Mouse (Mus musculus) liver, embryonic 12.5 days (tissue): ENCODE results near the gene Adam22. TPM values are rescaled to one million over a fixed set of nuclear protein-coding genes. Genes with fewer than 3 reads are reported as not detected.
"Not testable (repeated sequence)": the region's sequence is repeated elsewhere in the genome, so short reads cannot be mapped to it uniquely, and the experiment has no call there.

Experiments used
- ATAC-seq: fragments of 200-750 bp; cut with Nextera tagmentation; 2 replicates; pipeline ENCODE4 v1.8.0; 2017; ENCODE audit warnings: moderate number of reproducible peaks, mild to moderate bottlenecking, moderate library complexity
- H3K27ac ChIP-seq: fragments of 300-500 bp; sonication (generic); 2 replicates; pipeline ENCODE4 v1.5.1; 2016; ENCODE audit warnings: mild to moderate bottlenecking
- H3K27me3 ChIP-seq: fragments of 300-500 bp; sonication (generic); replicated peaks from 2 replicates; pipeline ENCODE4 v1.6.1; 2016; ENCODE audit warnings: mild to moderate bottlenecking, moderate library complexity
- H3K36me3 ChIP-seq: fragments of 300-500 bp; sonication (generic); 2 replicates; pipeline ENCODE4 v1.6.1; 2016; ENCODE audit warnings: mild to moderate bottlenecking, moderate library complexity
- H3K4me1 ChIP-seq: fragments of 300-500 bp; sonication (generic); 2 replicates; pipeline ENCODE4 v1.6.1; 2016
- H3K4me2 ChIP-seq: fragments of 300-500 bp; sonication (generic); 2 replicates; pipeline ENCODE4 v1.6.1; 2016; ENCODE audit warnings: mild to moderate bottlenecking, moderate library complexity
- H3K4me3 ChIP-seq: fragments of 300-500 bp; sonication (generic); 2 replicates; pipeline ENCODE4 v1.5.1; 2016; ENCODE audit warnings: mild to moderate bottlenecking, moderate library complexity
- H3K9ac ChIP-seq: fragments of 300-500 bp; sonication (generic); 2 replicates; pipeline ENCODE4 v1.6.1; 2016; ENCODE audit warnings: mild to moderate bottlenecking, moderate library complexity
- H3K9me3 ChIP-seq: fragments of 300-500 bp; sonication (generic); replicated peaks from 2 replicates; pipeline ENCODE4 v1.6.1; 2016; ENCODE audit warnings: mild to moderate bottlenecking, moderate library complexity
- WGBS: fragments of 180-500 bp; shearing (Covaris S2); methylation state at CpG from one replicate; pipeline ENCODE4 v1.1.7; 2016; ENCODE audit not compliant: insufficient replicate concordance; 5-methylcytosine and 5-hydroxymethylcytosine counted together
- polyA plus RNA-seq: library from polyadenylated mRNA; unstranded; fragments of >200 nt; fragmentation: Nextera tagmentation; extraction: Ambion mirVana; gene quantifications from 2 replicates; pipeline ENCODE4 v1.2.1, GENCODE M21; 2016

Gene Adam22
- polyA plus RNA-seq, 1 experiment from 2014 or later: 0.56 TPM

DNA sequence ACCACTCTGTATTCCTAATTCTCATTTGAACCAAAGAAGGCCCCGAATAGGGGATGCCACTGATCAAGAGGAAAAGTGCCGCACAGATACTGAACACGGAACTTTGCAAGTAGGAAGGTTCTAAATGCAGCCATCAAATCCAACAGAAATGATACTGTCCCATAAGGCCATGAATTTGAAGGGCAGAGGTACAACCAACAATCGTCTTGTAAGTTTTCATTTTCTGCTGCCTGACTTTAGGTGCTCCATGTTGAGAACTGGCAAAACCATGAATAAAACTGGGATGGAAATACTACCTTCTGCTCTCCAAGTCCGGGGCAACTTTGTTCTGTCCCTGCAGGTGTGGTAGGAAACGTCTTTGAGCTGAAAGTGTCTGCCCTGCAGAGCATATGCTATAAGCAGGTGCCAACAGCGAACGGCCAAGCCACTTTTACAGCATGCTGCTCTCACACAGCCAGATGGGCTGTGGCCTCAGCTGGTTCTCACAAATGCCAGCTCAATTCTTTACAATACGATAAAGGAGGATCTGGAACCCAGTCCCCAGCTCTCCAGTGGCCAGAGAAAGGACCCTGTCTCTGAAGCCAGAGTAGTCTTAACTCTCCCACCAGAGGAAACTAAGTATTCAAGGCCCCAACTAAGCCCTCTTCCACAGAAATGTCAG is 293.9 kb downstream of the Adam22 start:
- Histone ChIP-seq H3K27me3 (no peaks in the 10 kb centered on the region), H3K27ac (no peak overlapping the region), H3K9me3 (no peaks in the 10 kb centered on the region), H3K4me3 (no peak overlapping the region), H3K4me1 (no peaks in the 10 kb centered on the region), H3K4me2 (no peak overlapping the region), H3K36me3 (peaks cover 43% of the 10 kb centered on the region), H3K9ac (no peak overlapping the region)
- 85% methylated on average over 9 of the region's 9 CpGs for WGBS
- no peak for ATAC-seq

GRCm38 (mm10) chr5:8073406-8073805 is 294.6 kb downstream of the Adam22 start:
- H3K4me2 ChIP-seq: no peak overlapping the region
- H3K4me1 ChIP-seq: no peaks in the 10 kb centered on the region
- H3K9ac ChIP-seq: no peak overlapping the region
- H3K27me3 ChIP-seq: no peaks in the 10 kb centered on the region
- no peaks in the 10 kb centered on the region for H3K9me3 ChIP-seq
- H3K27ac ChIP-seq: no peak overlapping the region
- 81% methylated on average over 9 of the region's 9 CpGs for WGBS
- no peak overlapping the region for H3K4me3 ChIP-seq
- peaks cover 48% of the 10 kb centered on the region for H3K36me3 ChIP-seq
- ATAC-seq: no peak

DNA sequence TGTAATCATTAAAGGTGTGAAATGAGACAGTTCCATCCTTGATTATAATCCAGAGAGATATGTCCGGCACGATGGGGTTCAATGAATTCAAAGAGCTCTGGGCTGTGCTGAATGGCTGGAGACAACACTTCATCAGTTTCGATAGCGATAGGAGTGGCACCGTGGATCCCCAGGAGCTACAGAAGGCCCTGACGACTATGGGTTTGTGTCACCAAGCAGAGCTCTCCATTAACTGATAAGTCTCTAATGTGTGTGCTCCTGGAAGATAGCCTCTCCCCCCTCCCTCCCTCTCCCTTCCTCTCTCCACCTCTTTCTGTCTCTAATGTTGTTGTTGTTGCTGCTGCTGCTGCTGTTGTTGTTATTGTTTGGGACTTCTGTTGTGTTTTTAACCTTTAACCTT is 304.8 kb downstream of the Adam22 start:
- 20% methylated on average over 6 of the region's 6 CpGs for WGBS
- Histone ChIP-seq H3K9ac (peak overlapping the region; percentile 51), H3K27ac (peak overlapping the region; percentile 75), H3K36me3 (peaks cover 92% of the 10 kb centered on the region), H3K9me3 (no peaks in the 10 kb centered on the region), H3K4me2 (peak overlapping the region; percentile 55), H3K4me3 (peak overlapping the region; percentile 24), H3K4me1 (peaks cover 26% of the 10 kb centered on the region), H3K27me3 (no peaks in the 10 kb centered on the region)
- ATAC-seq: peak; percentile 99

- H3K4me2 ChIP-seq: peak overlapping the region; percentile 55
Measured at GRCm38 (mm10) chr5:8062469-8062868, 305.5 kb downstream of the Adam22 start.

DNA sequence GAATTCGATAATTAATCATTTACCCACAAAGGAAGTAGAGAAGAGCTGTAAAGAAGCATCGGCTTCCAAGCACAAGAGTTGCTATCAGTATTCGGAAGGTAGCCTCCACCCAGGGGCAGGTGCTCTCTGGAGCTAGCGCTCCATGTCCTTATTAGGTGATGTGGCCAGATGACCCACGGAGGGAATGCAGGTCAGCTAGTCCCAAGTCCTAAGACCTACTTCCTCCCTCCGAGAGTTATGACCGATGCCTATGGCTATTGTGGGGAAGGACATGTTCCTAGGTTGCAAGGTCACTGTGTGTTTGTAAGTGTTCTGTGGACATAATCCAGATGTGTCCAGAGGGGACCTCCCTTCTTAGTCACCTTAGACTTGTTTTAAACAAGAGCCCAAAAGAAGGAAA is 309.9 kb downstream of the Adam22 start:
- peak overlapping the region; percentile 94; the same call in 1 of the 2 replicates for H3K9ac ChIP-seq
- peak overlapping the region; percentile 88 for H3K4me3 ChIP-seq
- peaks cover 46% of the 10 kb centered on the region for H3K36me3 ChIP-seq
- no peaks in the 10 kb centered on the region for H3K27me3 ChIP-seq
- 74% methylated on average over 7 of the region's 7 CpGs for WGBS
- H3K4me1 ChIP-seq: peaks cover 38% of the 10 kb centered on the region
- no peak overlapping the region for H3K27ac ChIP-seq
- peak overlapping the region; percentile 72 for H3K4me2 ChIP-seq
- H3K9me3 ChIP-seq: no peaks in the 10 kb centered on the region
- ATAC-seq: no peak

More at GRCm38 (mm10) chr5:8062469-8062868, 305.5 kb downstream of the Adam22 start:
- Histone ChIP-seq H3K4me3 (no peak overlapping the region), H3K9me3 (no peaks in the 10 kb centered on the region), H3K27ac (peak overlapping the region; percentile 62), H3K4me1 (peaks cover 33% of the 10 kb centered on the region), H3K9ac (no peak overlapping the region), H3K27me3 (no peaks in the 10 kb centered on the region), H3K36me3 (peaks cover 91% of the 10 kb centered on the region)
- ATAC-seq: no peak
- WGBS: 92% methylated on average over 2 of the region's 2 CpGs

DNA sequence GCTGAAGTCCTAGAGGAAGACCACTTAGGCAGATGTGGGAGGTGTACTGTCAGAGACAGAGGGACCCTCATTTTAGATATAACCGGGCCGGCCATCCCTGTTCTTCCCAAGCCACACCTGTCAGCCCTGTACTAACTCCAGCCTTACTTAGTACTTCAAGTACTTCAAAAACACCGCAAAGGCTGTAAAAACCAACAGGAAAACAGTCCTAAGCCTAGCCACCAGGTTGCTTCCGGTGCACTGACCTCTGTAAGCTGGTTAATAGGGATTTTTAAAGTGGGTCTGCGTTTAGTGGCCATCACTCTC is 311.0 kb downstream of the Adam22 start:
- peaks cover 30% of the 10 kb centered on the region for H3K4me1 ChIP-seq
- peaks cover 39% of the 10 kb centered on the region for H3K36me3 ChIP-seq
- peak overlapping the region; percentile 94 for H3K9ac ChIP-seq
- H3K27me3 ChIP-seq: no peaks in the 10 kb centered on the region
- H3K27ac ChIP-seq: peak overlapping the region; percentile 92
- H3K4me3 ChIP-seq: peak overlapping the region; percentile 88
- ATAC-seq: peak; percentile 30
- H3K9me3 ChIP-seq: no peaks in the 10 kb centered on the region
- H3K4me2 ChIP-seq: peak overlapping the region; percentile 72
- 43% methylated on average over 5 of the region's 5 CpGs for WGBS

GRCm38 (mm10) chr5:8056141-8057017 is 311.6 kb downstream of the Adam22 start:
- no peaks in the 10 kb centered on the region for H3K9me3 ChIP-seq
- ATAC-seq: peak; percentile 99
- peak overlapping the region; percentile 88 for H3K4me3 ChIP-seq
- H3K9ac ChIP-seq: peak overlapping the region; percentile 94
- peak overlapping the region; percentile 72 for H3K4me2 ChIP-seq
- no peaks in the 10 kb centered on the region for H3K27me3 ChIP-seq
- peaks cover 33% of the 10 kb centered on the region for H3K36me3 ChIP-seq
- peak overlapping the region; percentile 92 for H3K27ac ChIP-seq
- under 1% methylated on average over 60 of the region's 60 CpGs for WGBS
- peaks cover 28% of the 10 kb centered on the region for H3K4me1 ChIP-seq

DNA sequence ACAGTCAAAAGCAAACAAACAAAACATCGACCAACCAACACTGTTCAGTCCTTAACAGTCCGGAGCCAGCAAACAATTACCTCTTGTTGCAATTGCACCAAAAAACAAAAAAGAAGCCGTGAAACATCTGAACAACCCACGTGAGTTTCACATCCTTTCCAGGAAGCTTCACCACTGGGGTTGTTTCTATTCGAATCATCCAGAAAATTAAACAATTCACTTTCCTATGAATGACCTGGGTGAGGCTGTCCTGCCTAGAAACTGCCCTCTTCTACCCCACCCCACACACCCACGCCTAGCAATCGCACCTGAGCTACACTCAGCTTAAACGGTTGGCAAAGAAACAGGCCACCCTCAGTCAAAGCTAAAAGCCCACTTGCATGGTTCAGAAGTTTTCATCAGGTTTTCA is 312.2 kb downstream of the Adam22 start:
- peak; percentile 19; the same call in 1 of the 2 replicates for ATAC-seq
- 43% methylated on average over 8 of the region's 8 CpGs for WGBS
- Histone ChIP-seq H3K4me3 (peak overlapping the region; percentile 88), H3K9me3 (no peaks in the 10 kb centered on the region), H3K9ac (peak overlapping the region; percentile 94), H3K4me2 (peak overlapping the region; percentile 72), H3K27me3 (no peaks in the 10 kb centered on the region), H3K4me1 (peaks cover 28% of the 10 kb centered on the region), H3K36me3 (peaks cover 27% of the 10 kb centered on the region), H3K27ac (peak overlapping the region; percentile 92)

- no peak for ATAC-seq
- Histone ChIP-seq H3K27ac (no peak overlapping the region), H3K36me3 (peaks cover 10% of the 10 kb centered on the region), H3K4me2 (no peak overlapping the region), H3K9me3 (no peaks in the 10 kb centered on the region), H3K9ac (no peak overlapping the region), H3K27me3 (no peaks in the 10 kb centered on the region), H3K4me3 (no peak overlapping the region), H3K4me1 (peaks cover 30% of the 10 kb centered on the region)
- 83% methylated on average over 4 of the region's 4 CpGs for WGBS
Measured at GRCm38 (mm10) chr5:8053827-8054226, 314.1 kb downstream of the Adam22 start.

GRCm38 (mm10) chr5:8045855-8046254 is 322.1 kb downstream of the Adam22 start, which contains the start of gene Sri:
Sri (plus strand) TSS chr5:8046078.
- Histone ChIP-seq H3K4me1 (0 out of 2 replicates have a peak, but pooled peaks cover 3% of the 10 kb centered on the region), H3K4me2 (no peak within 1 kb of the TSS), H3K4me3 (no peak within 1 kb of the TSS), H3K9me3 (no peaks in the 10 kb centered on the region), H3K27ac (no peak within 1 kb of the TSS), H3K9ac (no peak within 1 kb of the TSS), H3K27me3 (no peaks in the 10 kb centered on the region), H3K36me3 (no peaks in the 10 kb centered on the region)
- no peak for ATAC-seq
- WGBS: 70% methylated on average over 6 of the region's 6 CpGs

DNA sequence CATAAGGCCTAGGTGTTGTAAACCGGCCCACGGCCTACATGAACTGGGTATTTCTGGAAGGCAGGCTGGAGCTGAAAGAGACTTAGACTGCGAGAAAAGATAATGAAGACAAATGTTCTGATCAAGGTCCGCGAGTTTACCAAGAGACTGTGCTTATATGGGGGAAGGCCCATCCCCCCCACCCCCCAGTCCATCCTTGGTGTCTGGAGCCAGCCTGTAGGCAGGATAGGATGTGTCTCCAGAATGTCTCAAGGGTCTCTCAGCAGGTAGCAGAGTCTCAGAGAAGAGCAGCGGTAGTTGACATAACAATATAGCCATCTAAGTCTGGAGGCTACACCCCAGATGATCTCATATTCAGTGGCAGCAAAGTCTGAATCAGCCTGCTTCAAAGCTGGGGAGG is 333.4 kb downstream of the Adam22 start:
- H3K36me3 ChIP-seq, H3K27ac ChIP-seq, H3K4me2 ChIP-seq, H3K9me3 ChIP-seq, H3K27me3 ChIP-seq, H3K4me1 ChIP-seq, H3K9ac ChIP-seq, ATAC-seq, H3K4me3 ChIP-seq: not testable (repeated sequence)
- 82% methylated on average over 6 of the region's 6 CpGs for WGBS
